Mouse (Mus musculus): ENCODE results near the gene Sirt7. TPM values are rescaled to one million over a fixed set of nuclear protein-coding genes. Genes with fewer than 3 reads are reported as not detected.
A peak's percentile ranks its signal among the peaks of the same experiment; 100 is the strongest.

Sirt7 gene
- polyA plus RNA-seq, 1 experiment from 2014 or later = 34.3 TPM

- Histone ChIP-seq H3K4me3 (no peak overlapping the region), H3K4me2 (no peak overlapping the region), H3K9me3 (no peaks in the 10 kb centered on the region), H3K4me1 (peaks cover 38% of the 10 kb centered on the region), H3K27me3 (no peaks in the 10 kb centered on the region), H3K36me3 (peaks cover 30% of the 10 kb centered on the region), H3K27ac (no peak overlapping the region), H3K9ac (no peak overlapping the region)
- WGBS = 75% methylated on average over 11 of the region's 11 CpGs
- ATAC-seq (ENCODE audit: borderline replicate concordance, extremely low read depth, low FRiP score, low TSS enrichment) = no peak
These were observed 46.3 kb downstream of the Sirt7 start for GRCm38 (mm10) chr11:120578694-120579243.

DNA sequence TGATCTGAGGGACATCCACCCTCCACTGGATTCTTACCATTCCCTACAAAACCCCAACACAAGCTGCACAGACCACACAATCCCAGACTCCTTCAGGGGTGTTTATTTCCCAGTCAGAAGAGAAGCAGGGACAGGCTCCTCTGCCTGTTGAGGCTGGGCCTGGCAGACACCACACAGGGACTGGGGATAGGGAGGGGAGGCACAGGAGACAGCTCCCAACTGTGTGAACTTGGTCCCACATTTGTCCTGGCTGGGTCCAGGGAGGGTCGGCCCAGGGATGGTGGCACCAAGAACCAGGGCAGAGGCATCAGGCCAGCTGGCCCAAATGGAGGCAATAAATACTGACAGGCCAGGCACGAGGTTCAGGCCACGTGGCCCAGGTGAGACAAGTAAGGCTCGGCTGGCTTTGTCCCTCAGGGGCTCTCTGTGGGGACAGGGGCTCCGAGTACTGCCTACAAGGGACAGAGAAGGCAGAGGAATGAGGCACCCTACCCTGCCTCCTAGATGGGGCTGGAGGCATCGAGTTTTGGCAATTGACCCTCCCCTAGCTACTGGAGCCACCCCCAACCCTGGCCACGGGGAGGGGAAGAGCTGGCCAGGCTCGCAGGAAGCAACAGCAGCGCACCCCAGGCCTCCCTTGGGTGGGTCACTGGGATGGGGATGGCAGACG is 46.9 kb downstream of the Sirt7 start:
- ATAC-seq (ENCODE audit: borderline replicate concordance, extremely low read depth, low FRiP score, low TSS enrichment) = no peak
- no peak overlapping the region for H3K27ac ChIP-seq
- 79% methylated on average over 10 of the region's 10 CpGs for WGBS

DNA sequence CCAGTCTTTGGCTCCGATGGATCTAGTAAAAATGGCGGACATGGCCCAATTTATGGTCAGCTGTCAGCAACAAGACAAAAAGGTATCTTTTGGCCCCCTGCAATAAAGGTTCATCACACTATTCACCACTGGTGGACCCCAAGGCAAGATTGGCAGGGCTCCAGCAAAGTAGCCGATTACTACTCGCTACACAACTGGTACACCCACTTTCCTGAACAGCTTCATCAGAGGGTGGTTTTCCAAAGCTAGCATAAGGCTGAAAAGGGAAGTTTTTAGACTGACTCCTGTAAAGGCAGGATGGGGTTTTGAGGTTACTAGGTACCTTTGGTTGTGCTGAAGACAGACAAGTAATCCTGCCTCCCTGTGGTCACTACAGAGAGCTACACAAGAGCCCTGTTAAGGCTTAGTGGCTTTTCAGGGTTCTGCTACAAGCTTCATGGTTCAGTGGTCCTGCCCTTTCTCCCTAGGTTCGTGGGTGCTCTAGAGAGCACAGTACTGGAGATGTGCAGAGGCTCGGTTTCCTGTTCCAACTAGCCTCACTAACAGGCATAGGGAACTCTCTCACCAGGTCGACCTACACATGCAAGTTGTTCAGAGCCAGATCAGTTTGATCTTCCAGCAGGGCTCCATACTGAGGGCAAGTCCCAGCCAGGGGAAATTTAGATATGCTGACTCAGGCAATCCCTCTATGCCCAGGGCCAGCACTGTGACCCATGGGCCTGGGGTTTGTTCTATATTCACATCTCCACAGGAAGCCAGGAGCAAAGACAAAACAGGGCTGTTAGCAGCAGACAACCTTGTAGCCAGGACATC is 47.6 kb downstream of the Sirt7 start:
- Histone ChIP-seq H3K4me3 (no peak overlapping the region), H3K27me3 (no peaks in the 10 kb centered on the region), H3K27ac (no peak overlapping the region), H3K4me2 (no peak overlapping the region), H3K9ac (no peak overlapping the region), H3K36me3 (peaks cover 29% of the 10 kb centered on the region), H3K4me1 (peaks cover 35% of the 10 kb centered on the region), H3K9me3 (no peaks in the 10 kb centered on the region)
- WGBS = 85% methylated on average over 7 of the region's 7 CpGs
- no peak for ATAC-seq (ENCODE audit: borderline replicate concordance, extremely low read depth, low FRiP score, low TSS enrichment)

More for the DNA sequence above, 46.9 kb downstream of the Sirt7 start:
- Histone ChIP-seq H3K36me3 (peaks cover 29% of the 10 kb centered on the region), H3K4me3 (no peak overlapping the region), H3K4me2 (no peak overlapping the region), H3K9ac (no peak overlapping the region), H3K4me1 (peaks cover 38% of the 10 kb centered on the region), H3K27me3 (no peaks in the 10 kb centered on the region), H3K9me3 (no peaks in the 10 kb centered on the region)

DNA sequence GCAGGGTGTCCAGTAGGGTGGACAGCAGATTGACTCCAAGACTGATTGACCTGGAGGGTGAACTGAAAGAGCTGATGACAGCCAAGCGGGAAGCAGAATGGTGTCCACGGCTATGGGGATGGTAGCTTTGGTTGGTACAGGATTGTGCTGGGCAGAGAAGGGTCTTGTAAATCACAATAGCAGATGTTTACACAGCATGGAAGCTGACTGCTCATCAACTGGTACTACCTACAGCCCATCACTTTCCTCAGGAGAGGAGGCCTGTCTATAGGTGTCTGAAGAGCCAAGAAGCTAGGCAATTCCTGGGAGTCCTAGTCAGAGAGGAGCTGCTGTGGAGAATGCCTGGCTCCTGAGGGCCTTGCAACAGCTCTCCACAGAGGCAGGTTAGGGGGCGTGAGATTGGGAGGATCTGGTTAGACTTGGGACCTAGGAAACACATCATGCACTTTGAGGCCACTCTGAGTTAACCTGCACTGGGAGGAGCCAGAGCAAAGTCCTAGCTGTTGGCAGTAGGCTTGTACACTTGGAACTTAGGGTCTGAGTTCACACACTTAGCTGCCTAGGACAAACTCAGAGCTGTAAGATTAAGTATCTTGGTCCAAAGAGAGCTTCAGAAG is 48.6 kb downstream of the Sirt7 start:
- Histone ChIP-seq H3K9me3 (no peaks in the 10 kb centered on the region), H3K4me1 (peaks cover 32% of the 10 kb centered on the region), H3K36me3 (peaks cover 29% of the 10 kb centered on the region), H3K27me3 (no peaks in the 10 kb centered on the region), H3K9ac (no peak overlapping the region), H3K27ac (no peak overlapping the region), H3K4me2 (no peak overlapping the region), H3K4me3 (no peak overlapping the region)
- 88% methylated on average over 3 of the region's 3 CpGs for WGBS
- ATAC-seq (ENCODE audit: borderline replicate concordance, extremely low read depth, low FRiP score, low TSS enrichment) = no peak

DNA sequence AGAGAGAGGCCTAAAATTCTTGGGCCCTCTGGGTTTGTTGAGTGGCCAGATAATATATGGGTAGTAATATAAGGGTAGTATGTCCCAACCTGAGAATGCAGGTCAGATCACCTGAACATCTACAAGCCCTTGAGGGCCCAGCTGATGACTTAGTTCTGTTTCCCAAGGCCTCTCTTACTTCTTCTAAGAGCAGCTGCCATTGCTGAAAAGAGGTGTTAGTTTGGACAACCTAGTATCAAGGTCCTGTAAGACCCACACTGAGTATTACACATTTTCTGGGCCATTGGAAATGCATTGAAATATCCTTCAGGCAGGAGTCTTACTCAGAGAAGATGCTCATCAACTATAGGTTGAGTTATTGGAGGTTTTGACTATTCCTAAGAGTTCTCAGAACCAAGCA is 49.1 kb downstream of the Sirt7 start:
- Histone ChIP-seq H3K4me3 (no peak overlapping the region), H3K4me2 (no peak overlapping the region), H3K9ac (no peak overlapping the region), H3K27ac (no peak overlapping the region), H3K9me3 (no peaks in the 10 kb centered on the region), H3K36me3 (peaks cover 35% of the 10 kb centered on the region), H3K4me1 (peaks cover 37% of the 10 kb centered on the region), H3K27me3 (no peaks in the 10 kb centered on the region)
- no peak for ATAC-seq (ENCODE audit: borderline replicate concordance, extremely low read depth, low FRiP score, low TSS enrichment)

- Histone ChIP-seq H3K9ac (no peak overlapping the region), H3K36me3 (peaks cover 44% of the 10 kb centered on the region), H3K9me3 (no peaks in the 10 kb centered on the region), H3K4me2 (no peak overlapping the region), H3K27ac (no peak overlapping the region), H3K27me3 (no peaks in the 10 kb centered on the region), H3K4me3 (no peak overlapping the region), H3K4me1 (peaks cover 36% of the 10 kb centered on the region)
- no peak for ATAC-seq (ENCODE audit: borderline replicate concordance, extremely low read depth, low FRiP score, low TSS enrichment)
- WGBS = 89% methylated on average over 2 of the region's 2 CpGs
These were observed 50.0 kb downstream of the Sirt7 start for GRCm38 (mm10) chr11:120575046-120575445.

GRCm38 (mm10) chr11:120574278-120574600 is 50.8 kb downstream of the Sirt7 start:
- WGBS = 31% methylated on average over 5 of the region's 5 CpGs
- H3K4me2 ChIP-seq = peak overlapping the region; percentile 76
- H3K36me3 ChIP-seq = peaks cover 41% of the 10 kb centered on the region

GRCm38 (mm10) chr11:120573585-120574277 is 51.3 kb downstream of the Sirt7 start:
- WGBS = under 1% methylated on average over 23 of the region's 23 CpGs
- 0 out of 2 replicates have a peak, but pooled peaks have one; percentile 1 for ATAC-seq (ENCODE audit: borderline replicate concordance, extremely low read depth, low FRiP score, low TSS enrichment)
- peaks cover 40% of the 10 kb centered on the region for H3K36me3 ChIP-seq

More at GRCm38 (mm10) chr11:120574278-120574600, 50.8 kb downstream of the Sirt7 start:
- Histone ChIP-seq H3K4me1 (peaks cover 28% of the 10 kb centered on the region), H3K27ac (no peak overlapping the region), H3K9ac (peak overlapping the region; percentile 88), H3K4me3 (peak overlapping the region; percentile 88), H3K9me3 (no peaks in the 10 kb centered on the region), H3K27me3 (no peaks in the 10 kb centered on the region)
- ATAC-seq (ENCODE audit: borderline replicate concordance, extremely low read depth, low FRiP score, low TSS enrichment) = no peak

GRCm38 (mm10) chr11:120572752-120573584 is 52.1 kb downstream of the Sirt7 start, which contains the start of gene P4hb:
Gene P4hb, minus strand, starts transcription at chr11:120573253.
- peak within 1 kb of the TSS; percentile 88 for H3K4me3 ChIP-seq
- no peaks in the 10 kb centered on the region for H3K9me3 ChIP-seq
- peak; percentile 97 for ATAC-seq (ENCODE audit: borderline replicate concordance, extremely low read depth, low FRiP score, low TSS enrichment)
- peak within 1 kb of the TSS; percentile 94 for H3K9ac ChIP-seq
- under 1% methylated on average over 94 of the region's 94 CpGs for WGBS
- H3K36me3 ChIP-seq = peaks cover 40% of the 10 kb centered on the region
- peaks cover 21% of the 10 kb centered on the region for H3K4me1 ChIP-seq
- no peaks in the 10 kb centered on the region for H3K27me3 ChIP-seq
- peak within 1 kb of the TSS; percentile 76 for H3K4me2 ChIP-seq
- peak within 1 kb of the TSS; percentile 93 for H3K27ac ChIP-seq

More at GRCm38 (mm10) chr11:120573585-120574277, 51.3 kb downstream of the Sirt7 start:
- Histone ChIP-seq H3K4me1 (peaks cover 23% of the 10 kb centered on the region), H3K27ac (peak overlapping the region; percentile 93), H3K27me3 (no peaks in the 10 kb centered on the region), H3K4me2 (peak overlapping the region; percentile 76), H3K4me3 (peak overlapping the region; percentile 88), H3K9ac (peak overlapping the region; percentile 88), H3K9me3 (no peaks in the 10 kb centered on the region)

DNA sequence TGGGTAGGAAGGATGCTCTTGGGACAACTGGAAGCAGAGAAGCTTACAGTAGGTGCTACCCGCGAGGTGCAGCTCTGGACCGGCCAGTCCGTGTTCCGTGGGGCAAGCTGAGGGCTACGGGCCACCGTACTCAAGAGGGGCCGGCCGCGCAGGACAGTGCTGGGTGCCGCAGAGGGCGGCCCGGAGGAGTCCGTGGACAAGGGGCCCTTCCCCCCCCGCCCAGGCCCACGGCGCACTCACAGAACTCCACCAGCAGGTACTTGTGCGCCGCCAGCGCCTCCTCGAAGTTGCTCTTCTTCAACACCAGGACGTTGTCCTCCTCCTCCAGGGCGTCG is 52.7 kb downstream of the Sirt7 start:
- Histone ChIP-seq H3K4me3 (peak overlapping the region; percentile 88), H3K27ac (peak overlapping the region; percentile 93), H3K9ac (peak overlapping the region; percentile 94), H3K9me3 (no peaks in the 10 kb centered on the region), H3K4me2 (peak overlapping the region; percentile 70), H3K36me3 (peaks cover 40% of the 10 kb centered on the region), H3K4me1 (peaks cover 21% of the 10 kb centered on the region), H3K27me3 (no peaks in the 10 kb centered on the region)
- 0% methylated on average over 23 of the region's 24 CpGs for WGBS
- peak; percentile 32 for ATAC-seq (ENCODE audit: borderline replicate concordance, extremely low read depth, low FRiP score, low TSS enrichment)

Data from lung, embryonic 15.5 days (tissue).